Mouse (Mus musculus) natural killer cell, adult 2 months (primary cell): ENCODE results near the gene Hddc3.

ENCODE experiments used
- DNase-seq, 2 experiments: peaks; one replicate each; pipeline ENCODE4 v3.0.0; 2022; ENCODE audit warnings: low spot score in 2 of 2

The Hddc3 gene

DNA sequence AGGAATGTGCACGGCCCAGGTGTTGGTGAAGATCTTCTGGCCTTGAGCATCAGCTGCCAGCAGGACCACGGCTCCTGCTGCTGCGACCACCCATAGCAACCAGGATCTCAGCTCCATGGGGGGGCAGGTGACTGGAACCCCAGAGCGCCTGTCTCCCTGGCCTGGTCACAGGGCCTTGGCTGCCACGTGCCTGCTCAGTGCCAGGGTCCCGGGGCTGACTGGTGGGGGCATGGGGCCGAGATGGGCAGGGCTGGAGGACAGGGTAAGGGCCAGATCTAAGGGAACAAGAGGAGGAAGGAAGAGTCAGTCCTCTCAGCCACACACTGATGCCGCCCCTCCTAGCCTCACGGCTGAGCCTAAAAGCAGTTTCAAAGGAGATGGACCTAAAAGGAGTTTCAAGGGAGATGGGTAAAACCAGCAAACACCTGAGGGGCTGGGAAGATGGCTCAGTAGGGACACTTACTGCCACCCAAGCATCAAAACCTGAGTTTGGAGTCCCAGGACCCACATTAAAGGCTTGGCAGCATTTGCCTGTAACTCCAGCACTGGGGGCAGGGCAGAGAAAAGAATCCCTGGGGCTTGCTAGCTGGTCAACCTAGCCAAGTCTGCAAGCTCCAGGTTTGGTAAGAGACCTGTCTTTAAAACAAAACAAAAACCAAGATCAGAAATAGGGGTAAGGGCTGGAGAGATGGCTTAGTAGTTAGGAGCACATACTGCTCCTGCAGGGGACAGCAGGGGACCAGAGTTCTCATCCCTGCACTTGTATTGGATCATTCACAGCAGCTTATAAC lies 55.9 kb downstream of the Hddc3 start:
- no peak for DNase-seq

DNA sequence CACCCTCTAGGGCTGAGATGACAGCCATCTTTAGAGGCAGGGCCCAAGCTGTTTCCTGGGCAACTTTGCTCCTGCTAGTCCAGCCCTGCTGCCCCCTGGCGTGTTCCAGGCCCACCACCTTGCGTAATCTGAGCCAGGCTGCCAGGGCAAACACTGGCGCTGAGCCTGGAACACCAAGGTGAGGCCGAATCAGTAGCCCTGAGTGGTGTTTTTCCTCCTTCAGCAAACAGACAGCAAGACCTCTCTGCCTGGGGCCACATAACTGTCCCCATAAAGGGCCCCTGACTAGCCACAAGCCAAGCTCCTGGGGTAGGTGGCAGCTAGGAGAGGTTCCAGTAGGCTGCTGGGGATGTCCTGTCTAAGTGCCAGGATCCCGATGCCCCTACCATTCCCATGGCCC lies 57.2 kb downstream of the Hddc3 start:
- DNase-seq = no peak
